Mouse (Mus musculus): Measurements from ENCODE around the gene Cdkn2aip. TPM values are rescaled to one million over a fixed set of nuclear protein-coding genes. Genes with fewer than 3 reads are reported as not detected.
A peak's percentile ranks its signal among the peaks of the same experiment; 100 is the strongest.

Cdkn2aip gene
- polyA plus RNA-seq, 1 experiment from 2014 or later: 22.2 TPM

- Histone ChIP-seq H3K4me3 (ENCODE audit: low read depth, low read length) (peak within 1 kb of the TSS; percentile 96), H3K4me1 (replicated peaks; ENCODE audit: control insufficient read depth, insufficient read depth, low read length) (no peaks in the 10 kb centered on the region; the same call in 1 of the 2 replicates), H3K36me3 (ENCODE audit: control insufficient read depth, insufficient read depth, low read length) (peaks cover 2% of the 10 kb centered on the region; the same call in 1 of the 2 replicates), H3K9ac (ENCODE audit: low read depth, low read length) (peak within 1 kb of the TSS; percentile 80), H3K27ac (ENCODE audit: low read depth, low read length) (peak within 1 kb of the TSS; percentile 94), H3K4me2 (peak within 1 kb of the TSS; percentile 78), H3K27me3 (replicated peaks; ENCODE audit: control insufficient read depth, insufficient read depth, low read length) (no peaks in the 10 kb centered on the region), H3K9me3 (ENCODE audit: control insufficient read depth, low read length) (no peaks in the 10 kb centered on the region)
- under 1% methylated on average over 86 of the region's 106 CpGs for WGBS
- ATAC-seq (replicated peaks; ENCODE audit: low FRiP score) (peak; percentile 85), DNase-seq (ENCODE audit: low spot score) (peak; percentile 99)
Measured at GRCm38 (mm10) chr8:47674777-47675710, 38.7 kb downstream of the Cdkn2aip start, which contains the start of gene Ing2. TSS of gene Ing2 (minus strand) at chr8:47675556.

GRCm38 (mm10) chr8:47674140-47674776 is 39.5 kb downstream of the Cdkn2aip start:
- Histone ChIP-seq H3K27me3 (replicated peaks; ENCODE audit: control insufficient read depth, insufficient read depth, low read length) (no peaks in the 10 kb centered on the region), H3K9ac (ENCODE audit: low read depth, low read length) (peak overlapping the region; percentile 80), H3K9me3 (ENCODE audit: control insufficient read depth, low read length) (no peaks in the 10 kb centered on the region), H3K36me3 (ENCODE audit: control insufficient read depth, insufficient read depth, low read length) (peaks cover under 1% of the 10 kb centered on the region; the same call in 1 of the 2 replicates), H3K27ac (ENCODE audit: low read depth, low read length) (peak overlapping the region; percentile 94), H3K4me1 (replicated peaks; ENCODE audit: control insufficient read depth, insufficient read depth, low read length) (no peaks in the 10 kb centered on the region; the same call in 1 of the 2 replicates), H3K4me2 (peak overlapping the region; percentile 78), H3K4me3 (ENCODE audit: low read depth, low read length) (peak overlapping the region; percentile 96)
- peak; percentile 13; the same call in 1 of the 2 replicates for ATAC-seq (replicated peaks; ENCODE audit: low FRiP score)
- under 1% methylated on average over 59 of the region's 59 CpGs for WGBS
- DNase-seq (ENCODE audit: low spot score): peak; percentile 65

- Histone ChIP-seq H3K9me3 (ENCODE audit: control insufficient read depth, low read length) (no peaks in the 10 kb centered on the region), H3K4me1 (replicated peaks; ENCODE audit: control insufficient read depth, insufficient read depth, low read length) (no peaks in the 10 kb centered on the region; the same call in 1 of the 2 replicates), H3K9ac (ENCODE audit: low read depth, low read length) (peak overlapping the region; percentile 80), H3K4me3 (ENCODE audit: low read depth, low read length) (peak overlapping the region; percentile 96), H3K27ac (ENCODE audit: low read depth, low read length) (peak overlapping the region; percentile 94), H3K36me3 (ENCODE audit: control insufficient read depth, insufficient read depth, low read length) (0 out of 2 replicates have a peak, but pooled peaks cover 2% of the 10 kb centered on the region), H3K4me2 (peak overlapping the region; percentile 78), H3K27me3 (replicated peaks; ENCODE audit: control insufficient read depth, insufficient read depth, low read length) (no peaks in the 10 kb centered on the region)
- DNase-seq (ENCODE audit: low spot score) (peak; percentile 97), ATAC-seq (replicated peaks; ENCODE audit: low FRiP score) (peak; percentile 65)
- under 1% methylated on average over 50 of the region's 53 CpGs for WGBS
Measured at GRCm38 (mm10) chr8:47673317-47674139, 40.2 kb downstream of the Cdkn2aip start.

GRCm38 (mm10) chr8:47664231-47664785 is 49.4 kb downstream of the Cdkn2aip start:
- H3K9ac ChIP-seq (ENCODE audit: low read depth, low read length): no peak overlapping the region
- no peak overlapping the region for H3K27ac ChIP-seq (ENCODE audit: low read depth, low read length)
- no peak overlapping the region for H3K4me3 ChIP-seq (ENCODE audit: low read depth, low read length)
- H3K4me1 ChIP-seq (replicated peaks; ENCODE audit: control insufficient read depth, insufficient read depth, low read length): no peaks in the 10 kb centered on the region
- no peaks in the 10 kb centered on the region for H3K27me3 ChIP-seq (replicated peaks; ENCODE audit: control insufficient read depth, insufficient read depth, low read length)
- no peak for DNase-seq (ENCODE audit: low spot score)
- no peaks in the 10 kb centered on the region for H3K9me3 ChIP-seq (ENCODE audit: control insufficient read depth, low read length)
- 84% methylated on average over 8 of the region's 8 CpGs for WGBS
- no peak overlapping the region for H3K4me2 ChIP-seq
- peaks cover 2% of the 10 kb centered on the region; the same call in 1 of the 2 replicates for H3K36me3 ChIP-seq (ENCODE audit: control insufficient read depth, insufficient read depth, low read length)
- no peak for ATAC-seq (replicated peaks; ENCODE audit: low FRiP score)

- Histone ChIP-seq H3K4me1 (replicated peaks; ENCODE audit: control insufficient read depth, insufficient read depth, low read length) (no peaks in the 10 kb centered on the region), H3K27ac (ENCODE audit: low read depth, low read length) (no peak overlapping the region), H3K9ac (ENCODE audit: low read depth, low read length) (no peak overlapping the region), H3K9me3 (ENCODE audit: control insufficient read depth, low read length) (no peaks in the 10 kb centered on the region), H3K36me3 (ENCODE audit: control insufficient read depth, insufficient read depth, low read length) (no peaks in the 10 kb centered on the region; the same call in 1 of the 2 replicates), H3K27me3 (replicated peaks; ENCODE audit: control insufficient read depth, insufficient read depth, low read length) (no peaks in the 10 kb centered on the region), H3K4me2 (no peak overlapping the region), H3K4me3 (ENCODE audit: low read depth, low read length) (no peak overlapping the region)
- DNase-seq (ENCODE audit: low spot score) (no peak), ATAC-seq (replicated peaks; ENCODE audit: low FRiP score) (no peak)
- WGBS: 85% methylated on average over 5 of the region's 5 CpGs
Measured at GRCm38 (mm10) chr8:47663201-47663600, 50.5 kb downstream of the Cdkn2aip start.

GRCm38 (mm10) chr8:47662716-47663115 is 51.0 kb downstream of the Cdkn2aip start:
- Histone ChIP-seq H3K9ac (ENCODE audit: low read depth, low read length) (no peak overlapping the region), H3K4me2 (no peak overlapping the region), H3K27ac (ENCODE audit: low read depth, low read length) (no peak overlapping the region), H3K27me3 (replicated peaks; ENCODE audit: control insufficient read depth, insufficient read depth, low read length) (no peaks in the 10 kb centered on the region), H3K9me3 (ENCODE audit: control insufficient read depth, low read length) (no peaks in the 10 kb centered on the region), H3K4me1 (replicated peaks; ENCODE audit: control insufficient read depth, insufficient read depth, low read length) (no peaks in the 10 kb centered on the region), H3K36me3 (ENCODE audit: control insufficient read depth, insufficient read depth, low read length) (no peaks in the 10 kb centered on the region; the same call in 1 of the 2 replicates), H3K4me3 (ENCODE audit: low read depth, low read length) (no peak overlapping the region)
- ATAC-seq (replicated peaks; ENCODE audit: low FRiP score): no peak
- DNase-seq (ENCODE audit: low spot score): no peak
- 91% methylated on average over 5 of the region's 5 CpGs for WGBS

- Histone ChIP-seq H3K4me2 (no peak overlapping the region), H3K36me3 (ENCODE audit: control insufficient read depth, insufficient read depth, low read length) (no peaks in the 10 kb centered on the region), H3K4me3 (ENCODE audit: low read depth, low read length) (no peak overlapping the region), H3K9me3 (ENCODE audit: control insufficient read depth, low read length) (no peaks in the 10 kb centered on the region), H3K27ac (ENCODE audit: low read depth, low read length) (no peak overlapping the region), H3K9ac (ENCODE audit: low read depth, low read length) (no peak overlapping the region), H3K4me1 (replicated peaks; ENCODE audit: control insufficient read depth, insufficient read depth, low read length) (no peaks in the 10 kb centered on the region), H3K27me3 (replicated peaks; ENCODE audit: control insufficient read depth, insufficient read depth, low read length) (no peaks in the 10 kb centered on the region)
- WGBS: 88% methylated on average over 7 of the region's 7 CpGs
- ATAC-seq (replicated peaks; ENCODE audit: low FRiP score) (no peak), DNase-seq (ENCODE audit: low spot score) (no peak)
Measured at GRCm38 (mm10) chr8:47660394-47660793, 53.3 kb downstream of the Cdkn2aip start.

- Histone ChIP-seq H3K27ac (ENCODE audit: low read depth, low read length) (no peak overlapping the region), H3K9me3 (ENCODE audit: control insufficient read depth, low read length) (no peaks in the 10 kb centered on the region), H3K36me3 (ENCODE audit: control insufficient read depth, insufficient read depth, low read length) (no peaks in the 10 kb centered on the region), H3K9ac (ENCODE audit: low read depth, low read length) (no peak overlapping the region), H3K4me1 (replicated peaks; ENCODE audit: control insufficient read depth, insufficient read depth, low read length) (no peaks in the 10 kb centered on the region), H3K4me3 (ENCODE audit: low read depth, low read length) (no peak overlapping the region), H3K4me2 (no peak overlapping the region), H3K27me3 (replicated peaks; ENCODE audit: control insufficient read depth, insufficient read depth, low read length) (no peaks in the 10 kb centered on the region)
- WGBS: 81% methylated on average over 5 of the region's 5 CpGs
- DNase-seq (ENCODE audit: low spot score) (no peak), ATAC-seq (replicated peaks; ENCODE audit: low FRiP score) (no peak; the same call in 1 of the 2 replicates)
Measured at GRCm38 (mm10) chr8:47659463-47659862, 54.3 kb downstream of the Cdkn2aip start.

Measured in liver, embryonic 11.5 days (tissue).